Mouse (Mus musculus) forebrain, embryonic 15.5 days (tissue): Measurements from ENCODE around the gene Defb18. TPM values are rescaled to one million over a fixed set of nuclear protein-coding genes. Genes with fewer than 3 reads are reported as not detected.
"Not testable (repeated sequence)": the region's sequence is repeated elsewhere in the genome, so short reads cannot be mapped to it uniquely, and the experiment has no call there.

Experiments
- ATAC-seq: fragments of 200-750 bp; cut with Nextera tagmentation; replicated peaks from 2 replicates; pipeline ENCODE4 v1.8.0; 2017; ENCODE audit warnings: mild to moderate bottlenecking, moderate TSS enrichment, moderate library complexity
- H3K27ac ChIP-seq: fragments of 300-500 bp; sonication (generic); replicated peaks from 2 replicates; pipeline ENCODE4 v1.5.1; 2015; ENCODE audit warnings: mild to moderate bottlenecking, inconsistent platforms
- H3K27me3 ChIP-seq: fragments of 300-500 bp; sonication (generic); 2 replicates; pipeline ENCODE4 v1.6.1; 2015; ENCODE audit warnings: inconsistent platforms
- H3K36me3 ChIP-seq: fragments of 300-500 bp; sonication (generic); 2 replicates; pipeline ENCODE4 v1.6.1; 2015; ENCODE audit warnings: mild to moderate bottlenecking, inconsistent platforms
- H3K4me1 ChIP-seq: fragments of 300-500 bp; sonication (generic); 2 replicates; pipeline ENCODE4 v1.6.1; 2015; ENCODE audit warnings: inconsistent platforms
- H3K4me2 ChIP-seq: fragments of 300-500 bp; sonication (generic); replicated peaks from 2 replicates; pipeline ENCODE4 v1.6.1; 2015; ENCODE audit warnings: mild to moderate bottlenecking, inconsistent platforms
- H3K4me3 ChIP-seq: fragments of 300-500 bp; sonication (generic); 2 replicates; pipeline ENCODE4 v1.5.1; 2015; ENCODE audit warnings: mild to moderate bottlenecking, inconsistent platforms
- H3K9ac ChIP-seq: fragments of 300-500 bp; sonication (generic); replicated peaks from 2 replicates; pipeline ENCODE4 v1.6.1; 2015; ENCODE audit warnings: mild to moderate bottlenecking, inconsistent platforms
- H3K9me3 ChIP-seq: fragments of 300-500 bp; sonication (generic); 2 replicates; pipeline ENCODE4 v1.6.1; 2016; ENCODE audit warnings: inconsistent platforms
- WGBS: fragments of 180-500 bp; shearing (Covaris S2); methylation state at CpG from one replicate; pipeline ENCODE4 v1.1.7; 2015; ENCODE audit warnings: mixed read lengths; 5-methylcytosine and 5-hydroxymethylcytosine counted together
- polyA plus RNA-seq: library from polyadenylated mRNA; unstranded; fragments of >200 nt; fragmentation: Nextera tagmentation; extraction: Ambion mirVana; gene quantifications from 2 replicates; pipeline ENCODE4 v1.2.1, GENCODE M21; 2015

Gene Defb18
- polyA plus RNA-seq: not detected in 2 replicates

GRCm38 (mm10) chr1:18237343-18237742 is at the start of gene Defb18:
Gene Defb18, minus strand, starts transcription at chr1:18237443.
- H3K27me3 ChIP-seq: no peaks in the 10 kb centered on the region
- no peak within 1 kb of the TSS for H3K4me2 ChIP-seq
- H3K4me3 ChIP-seq: no peak within 1 kb of the TSS
- H3K27ac ChIP-seq: no peak within 1 kb of the TSS
- no peaks in the 10 kb centered on the region for H3K9me3 ChIP-seq
- no peak within 1 kb of the TSS for H3K9ac ChIP-seq
- no peaks in the 10 kb centered on the region for H3K36me3 ChIP-seq
- ATAC-seq: no peak
- 75% methylated on average over 1 of the region's 1 CpGs for WGBS
- H3K4me1 ChIP-seq: no peaks in the 10 kb centered on the region

DNA sequence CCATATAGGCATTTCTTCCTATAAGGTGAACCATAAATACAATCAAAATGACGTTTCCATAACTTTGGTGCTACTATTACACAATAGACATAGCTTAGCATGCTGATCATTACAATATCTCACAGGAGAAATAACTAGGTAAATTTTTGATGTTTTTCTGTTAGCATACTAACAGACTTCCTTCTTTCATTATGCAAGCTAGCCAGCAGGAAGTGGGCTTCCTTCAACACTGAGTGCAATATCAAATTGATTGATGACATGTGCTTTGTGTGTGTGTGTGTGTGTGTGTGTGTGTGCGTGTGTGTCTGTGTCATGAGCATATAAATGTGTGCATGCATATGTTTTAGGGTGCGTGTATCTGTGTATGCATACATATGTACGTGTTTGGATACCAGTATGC is 33.9 kb upstream of the Defb18 start:
- H3K4me3 ChIP-seq: no peak overlapping the region
- no peaks in the 10 kb centered on the region for H3K4me1 ChIP-seq
- WGBS: 86% methylated on average over 4 of the region's 4 CpGs
- no peak overlapping the region for H3K9ac ChIP-seq
- no peaks in the 10 kb centered on the region for H3K36me3 ChIP-seq
- H3K27ac ChIP-seq: no peak overlapping the region
- no peaks in the 10 kb centered on the region for H3K27me3 ChIP-seq
- H3K4me2 ChIP-seq: no peak overlapping the region
- no peak for ATAC-seq
- no peaks in the 10 kb centered on the region for H3K9me3 ChIP-seq

- H3K9ac ChIP-seq: no peak overlapping the region
- H3K9me3 ChIP-seq: no peaks in the 10 kb centered on the region
- no peak overlapping the region for H3K4me2 ChIP-seq
- 50% methylated on average over 5 of the region's 5 CpGs for WGBS
- no peak overlapping the region for H3K27ac ChIP-seq
- H3K4me3 ChIP-seq: no peak overlapping the region
- no peak for ATAC-seq
- no peaks in the 10 kb centered on the region for H3K4me1 ChIP-seq
- no peaks in the 10 kb centered on the region for H3K36me3 ChIP-seq
- H3K27me3 ChIP-seq: no peaks in the 10 kb centered on the region
These were observed 31.6 kb upstream of the Defb18 start for GRCm38 (mm10) chr1:18268845-18269244.

GRCm38 (mm10) chr1:18265038-18265437 is 27.8 kb upstream of the Defb18 start, which contains the start of gene Defb41:
Gene Defb41, minus strand, starts transcription at chr1:18265138.
- no peak within 1 kb of the TSS for H3K9ac ChIP-seq
- H3K27ac ChIP-seq: no peak within 1 kb of the TSS
- no peaks in the 10 kb centered on the region for H3K9me3 ChIP-seq
- no peaks in the 10 kb centered on the region for H3K4me1 ChIP-seq
- H3K4me3 ChIP-seq: no peak within 1 kb of the TSS
- H3K36me3 ChIP-seq: no peaks in the 10 kb centered on the region
- H3K27me3 ChIP-seq: no peaks in the 10 kb centered on the region
- no peak for ATAC-seq
- no peak within 1 kb of the TSS for H3K4me2 ChIP-seq

DNA sequence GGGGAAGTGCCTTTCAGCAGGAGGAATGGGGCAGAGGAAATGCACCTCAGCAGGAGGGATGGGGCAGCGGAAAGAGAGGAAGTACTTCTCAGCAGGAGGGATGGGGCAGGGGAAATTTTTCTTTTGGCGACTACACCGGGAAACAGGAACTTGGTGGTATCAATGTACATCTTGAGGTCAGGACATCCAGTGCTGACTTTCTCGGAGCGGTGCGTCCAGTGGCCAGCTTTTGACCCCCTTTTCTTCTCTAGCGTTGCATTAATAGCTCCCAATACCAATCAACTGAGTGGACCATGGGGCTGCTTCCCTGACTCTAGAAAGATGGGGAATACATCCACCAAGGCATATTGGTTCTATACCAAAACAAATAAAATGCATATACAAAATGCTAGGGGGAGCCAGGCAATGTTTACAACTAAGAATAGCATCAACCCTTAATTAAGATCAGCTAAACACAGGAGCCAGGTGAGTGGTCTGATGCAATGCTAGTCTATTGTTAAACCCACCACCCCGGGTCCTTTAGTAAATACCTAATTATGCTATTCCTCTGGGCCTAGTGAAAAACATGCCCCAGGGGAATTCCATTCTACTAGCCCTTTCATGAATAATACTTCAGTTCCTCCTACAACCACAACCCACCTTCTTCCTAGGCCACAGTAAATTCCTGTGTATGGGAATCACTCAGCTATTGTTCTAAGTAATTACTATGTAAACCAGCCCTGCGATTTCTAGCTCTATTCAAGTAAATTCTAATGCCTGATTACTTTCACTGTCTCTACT is 8.7 kb upstream of the Defb18 start:
- H3K27me3 ChIP-seq, H3K4me2 ChIP-seq, H3K9me3 ChIP-seq, H3K4me3 ChIP-seq, H3K9ac ChIP-seq, ATAC-seq, H3K36me3 ChIP-seq, H3K27ac ChIP-seq, H3K4me1 ChIP-seq: not testable (repeated sequence)
- 81% methylated on average over 9 of the region's 9 CpGs for WGBS

DNA sequence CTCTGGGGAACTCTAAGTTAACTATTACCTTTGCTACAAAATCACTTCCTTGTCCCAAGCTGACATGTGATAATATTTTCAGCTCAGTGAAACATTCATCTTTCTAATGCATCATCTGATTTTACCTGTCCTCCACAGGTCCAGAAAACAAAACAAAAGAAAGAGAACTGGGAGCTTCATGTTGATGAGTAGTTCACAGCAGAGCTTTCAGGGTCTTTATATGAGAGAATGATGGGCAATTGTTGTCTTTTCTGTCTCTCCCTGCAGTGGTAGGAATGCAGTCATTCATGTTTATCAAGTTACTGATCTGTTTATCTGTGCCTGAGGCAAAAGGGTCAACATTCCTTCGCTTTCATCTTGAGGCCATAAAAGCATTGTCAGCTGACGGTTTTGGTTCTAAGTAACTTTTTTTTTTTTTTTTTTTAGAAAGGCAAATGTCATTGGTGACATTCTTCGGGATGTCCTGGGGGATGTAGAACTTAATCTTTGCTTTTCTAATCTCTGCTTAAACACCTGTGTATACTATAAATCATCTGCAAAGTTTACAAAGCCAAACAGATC is 13.8 kb downstream of the Defb18 start:
- Histone ChIP-seq H3K4me3 (no peak overlapping the region), H3K36me3 (no peaks in the 10 kb centered on the region), H3K9ac (no peak overlapping the region), H3K4me1 (no peaks in the 10 kb centered on the region), H3K27ac (no peak overlapping the region), H3K9me3 (no peaks in the 10 kb centered on the region), H3K4me2 (no peak overlapping the region), H3K27me3 (no peaks in the 10 kb centered on the region)
- ATAC-seq: no peak
- 74% methylated on average over 3 of the region's 3 CpGs for WGBS

DNA sequence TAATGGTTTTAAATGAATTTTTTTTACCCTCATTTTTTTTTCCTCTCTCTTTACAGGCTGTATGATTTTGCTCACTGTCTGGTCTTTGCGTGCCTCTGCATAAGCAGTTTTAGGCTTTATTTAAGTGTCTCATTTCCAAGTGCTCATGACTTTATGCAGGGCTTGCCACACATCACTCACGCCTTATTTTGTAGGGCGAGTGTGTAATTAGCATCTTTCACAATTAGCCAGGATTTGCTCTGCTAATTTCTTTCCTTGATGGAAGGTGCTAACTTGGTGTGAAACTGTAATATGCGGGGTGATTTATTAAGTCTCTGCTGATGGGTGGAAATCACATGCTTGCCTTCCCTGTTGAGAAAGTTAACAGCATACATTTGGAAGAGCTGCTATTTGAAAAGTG is 45.5 kb downstream of the Defb18 start:
- no peak overlapping the region for H3K9ac ChIP-seq
- no peaks in the 10 kb centered on the region for H3K27me3 ChIP-seq
- no peaks in the 10 kb centered on the region for H3K36me3 ChIP-seq
- no peaks in the 10 kb centered on the region for H3K9me3 ChIP-seq
- peak; percentile 91 for ATAC-seq
- peaks cover 24% of the 10 kb centered on the region for H3K4me1 ChIP-seq
- H3K27ac ChIP-seq: peak overlapping the region; percentile 70
- H3K4me3 ChIP-seq: no peak overlapping the region
- H3K4me2 ChIP-seq: no peak overlapping the region
- WGBS: 5% methylated on average over 4 of the region's 4 CpGs

- Histone ChIP-seq H3K27ac (peak overlapping the region; percentile 70), H3K4me2 (no peak overlapping the region), H3K27me3 (no peaks in the 10 kb centered on the region), H3K36me3 (no peaks in the 10 kb centered on the region), H3K4me3 (no peak overlapping the region), H3K9me3 (no peaks in the 10 kb centered on the region), H3K4me1 (peaks cover 24% of the 10 kb centered on the region), H3K9ac (no peak overlapping the region)
- peak; percentile 83 for ATAC-seq
- WGBS: 0% methylated on average over 1 of the region's 1 CpGs
These were observed 46.2 kb downstream of the Defb18 start for GRCm38 (mm10) chr1:18190714-18191712.

Other genes with a start within 250 kb of the Defb18 start
- not detected in 2 replicates for gene Crisp4, start 91.5 kb downstream of the Defb18 start, polyA plus RNA-seq
- not detected in 2 replicates for gene Defb41, start 27.7 kb upstream of the Defb18 start, polyA plus RNA-seq